Mouse (Mus musculus) kidney, adult 11 months (tissue): Measurements from ENCODE around the gene Mybpc1.
"Not testable (repeated sequence)": the region's sequence is repeated elsewhere in the genome, so short reads cannot be mapped to it uniquely, and the experiment has no call there.

Experiments used
- DNase-seq: peaks from one replicate; pipeline ENCODE4 v3.0.0; 2022

Gene Mybpc1

DNA sequence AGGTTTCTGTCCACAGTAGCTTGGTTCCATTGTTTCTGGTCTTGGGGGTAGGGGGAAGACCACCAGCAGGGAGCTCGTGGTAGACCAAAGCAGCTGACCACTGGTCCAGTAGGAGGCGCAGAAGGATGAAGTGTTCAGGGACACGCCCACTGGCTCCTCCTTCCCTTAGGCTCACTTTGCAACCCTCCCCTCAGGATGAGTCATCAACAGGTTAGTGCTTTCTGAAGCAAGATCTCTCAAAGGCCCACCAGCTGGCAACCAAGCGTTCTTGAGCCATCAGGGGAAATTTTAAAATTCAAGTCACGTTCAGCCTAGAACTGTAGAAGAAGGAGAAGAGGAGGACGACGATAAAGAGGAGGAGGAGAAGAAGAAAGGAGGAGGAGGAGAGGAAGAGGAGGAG, 113.3 kb downstream of the Mybpc1 start:
- no peak for DNase-seq

GRCm38 (mm10) chr10:88488629-88489028, 116.3 kb downstream of the Mybpc1 start:
- DNase-seq = no peak

- not testable (repeated sequence) for DNase-seq
Measured at GRCm38 (mm10) chr10:88482866-88483265, 122.1 kb downstream of the Mybpc1 start.
